Mouse (Mus musculus) stomach, embryonic 16.5 days (tissue): ENCODE data around the gene Tmbim4. TPM values are rescaled to one million over a fixed set of nuclear protein-coding genes. Genes with fewer than 3 reads are reported as not detected.

Experiments used
- ATAC-seq: fragments of 200-750 bp; cut with Nextera tagmentation; 2 replicates; pipeline ENCODE4 v1.8.0; 2017; ENCODE audit warnings: moderate number of reproducible peaks, moderate TSS enrichment; ENCODE audit not compliant: insufficient read depth, low FRiP score
- H3K27ac ChIP-seq: fragments of 300-500 bp; sonication (generic); 2 replicates; pipeline ENCODE4 v1.5.1; 2014; ENCODE audit warnings: low read length
- H3K27me3 ChIP-seq: fragments of 300-500 bp; sonication (generic); 2 replicates; pipeline ENCODE4 v1.6.1; 2014; ENCODE audit warnings: low read length, control low read depth, mixed read lengths; ENCODE audit not compliant: control insufficient read depth, insufficient read depth
- H3K36me3 ChIP-seq: fragments of 300-500 bp; sonication (generic); 2 replicates; pipeline ENCODE4 v1.6.1; 2014; ENCODE audit warnings: low read length; ENCODE audit not compliant: control insufficient read depth, insufficient read depth
- H3K4me1 ChIP-seq: fragments of 300-500 bp; sonication (generic); 2 replicates; pipeline ENCODE4 v1.6.1; 2014; ENCODE audit warnings: low read length, control low read depth, mixed read lengths; ENCODE audit not compliant: control insufficient read depth, insufficient read depth
- H3K4me2 ChIP-seq: fragments of 300-500 bp; sonication (generic); 2 replicates; pipeline ENCODE4 v1.6.1; 2014; ENCODE audit warnings: low read depth, low read length, mixed read lengths
- H3K4me3 ChIP-seq: fragments of 300-500 bp; sonication (generic); replicated peaks from 2 replicates; pipeline ENCODE4 v1.5.1; 2014; ENCODE audit warnings: mild to moderate bottlenecking, low read length
- H3K9ac ChIP-seq: fragments of 300-500 bp; sonication (generic); 2 replicates; pipeline ENCODE4 v1.6.1; 2014; ENCODE audit warnings: low read length
- H3K9me3 ChIP-seq: fragments of 300-500 bp; sonication (generic); replicated peaks from 2 replicates; pipeline ENCODE4 v1.6.1; 2016; ENCODE audit warnings: low read length, control low read depth; ENCODE audit not compliant: control insufficient read depth
- WGBS: fragments of 180-500 bp; shearing (Covaris S2); extraction: QIAGEN DNeasy Blood & Tissue Kit; methylation state at CpG from one replicate; pipeline ENCODE4 v1.1.7; 2014; 5-methylcytosine and 5-hydroxymethylcytosine counted together
- polyA plus RNA-seq: library from polyadenylated mRNA; unstranded; fragments of >200 nt; fragmentation: Nextera tagmentation; extraction: Ambion mirVana; gene quantifications from 2 replicates; pipeline ENCODE4 v1.2.1, GENCODE M21; 2015

The Tmbim4 gene
- polyA plus RNA-seq, 1 experiment from 2014 or later = 126 TPM

- Histone ChIP-seq H3K4me3 (peak within 1 kb of the TSS; percentile 99), H3K27me3 (no peaks in the 10 kb centered on the region), H3K4me1 (peaks cover 10% of the 10 kb centered on the region), H3K36me3 (peaks cover 10% of the 10 kb centered on the region; the same call in 1 of the 2 replicates), H3K27ac (peak within 1 kb of the TSS; percentile 78), H3K9ac (peak within 1 kb of the TSS; percentile 92), H3K4me2 (peak within 1 kb of the TSS; percentile 83), H3K9me3 (no peaks in the 10 kb centered on the region)
- ATAC-seq = peak; percentile 94
- under 1% methylated on average over 57 of the region's 57 CpGs for WGBS
Measured at GRCm38 (mm10) chr10:120226871-120227661, 25.7 kb downstream of the Tmbim4 start, which contains the start of gene Llph. Gene Llph (plus strand): TSS chr10:120227070.

- no peak overlapping the region for H3K4me2 ChIP-seq
- no peak for ATAC-seq
- no peak overlapping the region for H3K27ac ChIP-seq
- 32% methylated on average over 5 of the region's 5 CpGs for WGBS
- no peaks in the 10 kb centered on the region for H3K9me3 ChIP-seq
- H3K27me3 ChIP-seq = no peaks in the 10 kb centered on the region
- H3K36me3 ChIP-seq = 0 out of 2 replicates have a peak, but pooled peaks cover 6% of the 10 kb centered on the region
- no peak overlapping the region for H3K4me3 ChIP-seq
- H3K9ac ChIP-seq = no peak overlapping the region
- peaks cover 10% of the 10 kb centered on the region for H3K4me1 ChIP-seq
Measured at GRCm38 (mm10) chr10:120231718-120232117, 30.3 kb downstream of the Tmbim4 start.

GRCm38 (mm10) chr10:120233655-120234367, 32.4 kb downstream of the Tmbim4 start:
- Histone ChIP-seq H3K4me2 (peak overlapping the region; percentile 41), H3K27me3 (no peaks in the 10 kb centered on the region), H3K9me3 (no peaks in the 10 kb centered on the region), H3K27ac (no peak overlapping the region), H3K4me3 (no peak overlapping the region), H3K4me1 (no peaks in the 10 kb centered on the region), H3K9ac (peak overlapping the region; percentile 40; the same call in 1 of the 2 replicates), H3K36me3 (0 out of 2 replicates have a peak, but pooled peaks cover 6% of the 10 kb centered on the region)
- 25% methylated on average over 18 of the region's 18 CpGs for WGBS
- ATAC-seq = no peak

GRCm38 (mm10) chr10:120236855-120237254, 35.5 kb downstream of the Tmbim4 start:
- Histone ChIP-seq H3K27ac (no peak overlapping the region), H3K9me3 (no peaks in the 10 kb centered on the region), H3K4me1 (no peaks in the 10 kb centered on the region), H3K36me3 (no peaks in the 10 kb centered on the region), H3K4me3 (no peak overlapping the region), H3K9ac (no peak overlapping the region), H3K4me2 (no peak overlapping the region), H3K27me3 (no peaks in the 10 kb centered on the region)
- ATAC-seq = no peak
- WGBS = 64% methylated on average over 9 of the region's 9 CpGs

GRCm38 (mm10) chr10:120238241-120238640, 36.9 kb downstream of the Tmbim4 start:
- no peaks in the 10 kb centered on the region for H3K36me3 ChIP-seq
- no peaks in the 10 kb centered on the region for H3K27me3 ChIP-seq
- H3K9me3 ChIP-seq = no peaks in the 10 kb centered on the region
- H3K4me3 ChIP-seq = no peak overlapping the region
- no peak overlapping the region for H3K27ac ChIP-seq
- ATAC-seq = no peak
- H3K9ac ChIP-seq = no peak overlapping the region
- H3K4me1 ChIP-seq = no peaks in the 10 kb centered on the region
- WGBS = 90% methylated on average over 8 of the region's 8 CpGs
- H3K4me2 ChIP-seq = no peak overlapping the region

GRCm38 (mm10) chr10:120239476-120239875, 38.1 kb downstream of the Tmbim4 start:
- H3K27me3 ChIP-seq = no peaks in the 10 kb centered on the region
- no peaks in the 10 kb centered on the region for H3K9me3 ChIP-seq
- no peak for ATAC-seq
- WGBS = 62% methylated on average over 6 of the region's 6 CpGs
- H3K4me1 ChIP-seq = no peaks in the 10 kb centered on the region
- H3K9ac ChIP-seq = no peak overlapping the region
- H3K27ac ChIP-seq = no peak overlapping the region
- no peak overlapping the region for H3K4me2 ChIP-seq
- no peaks in the 10 kb centered on the region for H3K36me3 ChIP-seq
- no peak overlapping the region for H3K4me3 ChIP-seq

GRCm38 (mm10) chr10:120242421-120242820, 41.0 kb downstream of the Tmbim4 start:
- H3K27ac ChIP-seq = no peak overlapping the region
- no peaks in the 10 kb centered on the region for H3K4me1 ChIP-seq
- no peaks in the 10 kb centered on the region for H3K36me3 ChIP-seq
- no peaks in the 10 kb centered on the region for H3K9me3 ChIP-seq
- no peak overlapping the region for H3K9ac ChIP-seq
- WGBS = 64% methylated on average over 6 of the region's 6 CpGs
- no peaks in the 10 kb centered on the region for H3K27me3 ChIP-seq
- no peak for ATAC-seq
- H3K4me3 ChIP-seq = no peak overlapping the region
- no peak overlapping the region for H3K4me2 ChIP-seq

- no peak for ATAC-seq
- H3K27me3 ChIP-seq = no peaks in the 10 kb centered on the region
Measured at GRCm38 (mm10) chr10:120245681-120246080, 44.3 kb downstream of the Tmbim4 start.

More at GRCm38 (mm10) chr10:120245681-120246080, 44.3 kb downstream of the Tmbim4 start:
- H3K36me3 ChIP-seq = no peaks in the 10 kb centered on the region
- no peak overlapping the region for H3K4me2 ChIP-seq
- H3K9ac ChIP-seq = no peak overlapping the region
- H3K4me3 ChIP-seq = no peak overlapping the region
- no peaks in the 10 kb centered on the region for H3K9me3 ChIP-seq
- no peaks in the 10 kb centered on the region for H3K4me1 ChIP-seq
- no peak overlapping the region for H3K27ac ChIP-seq
- 49% methylated on average over 5 of the region's 5 CpGs for WGBS
